Mouse (Mus musculus): ENCODE measurements around the gene Fadd. TPM values are rescaled to one million over a fixed set of nuclear protein-coding genes. Genes with fewer than 3 reads are reported as not detected.

Fadd gene
- polyA plus RNA-seq, 1 experiment from 2014 or later, result 8.0 TPM

DNA sequence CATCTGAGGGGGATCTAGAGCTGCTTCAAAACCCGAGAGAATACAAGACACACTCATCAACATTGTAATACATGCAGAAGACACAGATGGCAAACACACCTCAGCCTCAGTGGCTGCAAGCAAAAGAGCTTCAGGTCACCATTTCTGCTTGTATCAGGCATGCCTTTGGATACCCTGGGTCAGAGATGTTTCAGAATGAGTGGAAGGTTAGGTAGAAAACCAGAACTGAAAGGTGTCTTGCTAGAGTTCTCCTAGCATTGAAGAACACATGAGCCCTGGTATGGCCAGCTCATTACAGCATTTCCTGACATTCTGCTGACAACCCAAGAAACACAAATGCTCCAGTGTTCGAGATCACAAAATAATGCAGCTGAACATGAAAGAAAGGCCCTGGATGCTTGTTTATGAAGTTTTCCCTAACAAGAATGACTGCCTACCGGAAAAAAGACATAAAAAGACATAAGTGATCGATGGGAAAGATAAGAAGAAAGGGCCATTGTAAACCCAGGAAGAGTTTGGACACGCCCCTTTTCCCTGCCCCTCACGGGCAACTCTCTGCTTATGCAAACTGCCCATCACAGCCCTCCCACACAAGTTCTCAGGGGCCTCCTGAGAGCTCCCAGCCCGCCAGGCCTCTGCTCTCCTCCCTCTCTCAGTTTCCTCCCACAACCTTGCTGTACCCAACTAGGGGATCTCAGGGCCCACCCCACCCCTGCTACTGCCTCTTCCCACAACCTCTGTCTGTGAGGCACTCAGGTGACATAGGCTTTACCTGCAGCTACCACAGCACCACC, 50.5 kb downstream of the Fadd start:
- Histone ChIP-seq H3K4me2 (ENCODE audit: low read depth, low read length) (no peak overlapping the region), H3K4me3 (ENCODE audit: low read depth, low read length) (no peak overlapping the region), H3K9me3 (ENCODE audit: control insufficient read depth, low read length) (no peaks in the 10 kb centered on the region), H3K4me1 (ENCODE audit: control insufficient read depth, insufficient read depth, low read length) (peaks cover 7% of the 10 kb centered on the region; the same call in 1 of the 2 replicates), H3K9ac (ENCODE audit: low read depth, low read length) (no peak overlapping the region), H3K27ac (replicated peaks; ENCODE audit: low read depth, low read length) (no peak overlapping the region), H3K27me3 (replicated peaks; ENCODE audit: control insufficient read depth, insufficient read depth, low read length) (no peaks in the 10 kb centered on the region), H3K36me3 (ENCODE audit: control insufficient read depth, insufficient read depth, low read length) (no peaks in the 10 kb centered on the region)
- ATAC-seq (ENCODE audit: low read depth), result no peak
- 32% methylated on average over 7 of the region's 7 CpGs for WGBS
- DNase-seq (ENCODE audit: low spot score), result no peak

DNA sequence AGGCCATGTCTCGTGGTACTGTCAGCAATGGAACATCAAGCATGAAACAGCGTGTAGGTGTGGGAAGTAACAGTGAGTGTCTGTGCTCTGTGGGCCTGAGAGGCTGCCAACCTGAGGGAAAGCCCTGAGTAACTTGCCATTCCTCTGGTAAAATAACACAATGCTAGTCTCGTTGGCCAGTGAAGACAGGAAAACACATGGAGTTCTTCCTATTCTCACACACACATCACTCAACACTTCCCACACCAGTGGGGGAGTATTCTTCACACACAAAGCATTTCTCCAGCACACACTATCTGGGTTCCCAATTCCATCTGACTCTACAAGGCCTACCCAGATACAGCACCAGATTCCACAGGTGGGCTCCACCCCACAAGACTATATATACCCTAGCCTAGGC, 52.4 kb downstream of the Fadd start:
- 82% methylated on average over 3 of the region's 3 CpGs for WGBS
- Histone ChIP-seq H3K4me3 (ENCODE audit: low read depth, low read length) (no peak overlapping the region), H3K36me3 (ENCODE audit: control insufficient read depth, insufficient read depth, low read length) (no peaks in the 10 kb centered on the region), H3K27me3 (replicated peaks; ENCODE audit: control insufficient read depth, insufficient read depth, low read length) (no peaks in the 10 kb centered on the region), H3K4me2 (ENCODE audit: low read depth, low read length) (no peak overlapping the region), H3K9ac (ENCODE audit: low read depth, low read length) (no peak overlapping the region), H3K9me3 (ENCODE audit: control insufficient read depth, low read length) (no peaks in the 10 kb centered on the region), H3K4me1 (ENCODE audit: control insufficient read depth, insufficient read depth, low read length) (no peaks in the 10 kb centered on the region; the same call in 1 of the 2 replicates), H3K27ac (replicated peaks; ENCODE audit: low read depth, low read length) (no peak overlapping the region)
- DNase-seq (ENCODE audit: low spot score) (no peak), ATAC-seq (ENCODE audit: low read depth) (no peak)

- Histone ChIP-seq H3K9me3 (ENCODE audit: control insufficient read depth, low read length) (no peaks in the 10 kb centered on the region), H3K27me3 (replicated peaks; ENCODE audit: control insufficient read depth, insufficient read depth, low read length) (no peaks in the 10 kb centered on the region), H3K9ac (ENCODE audit: low read depth, low read length) (no peak overlapping the region), H3K4me1 (ENCODE audit: control insufficient read depth, insufficient read depth, low read length) (no peaks in the 10 kb centered on the region), H3K36me3 (ENCODE audit: control insufficient read depth, insufficient read depth, low read length) (no peaks in the 10 kb centered on the region), H3K4me2 (ENCODE audit: low read depth, low read length) (no peak overlapping the region), H3K4me3 (ENCODE audit: low read depth, low read length) (no peak overlapping the region), H3K27ac (replicated peaks; ENCODE audit: low read depth, low read length) (no peak overlapping the region)
- WGBS, result 32% methylated on average over 1 of the region's 1 CpGs
- DNase-seq (ENCODE audit: low spot score) (no peak), ATAC-seq (ENCODE audit: low read depth) (no peak)
Observed at GRCm38 (mm10) chr7:144527723-144528221, 54.5 kb downstream of the Fadd start.

Other genes starting within 250 kb of the Fadd start
- gene Cttn, start 111.5 kb downstream of the Fadd start, polyA plus RNA-seq (2014; fragmentation: Nextera tagmentation; extraction: Ambion mirVana), result 157 and 179 TPM in 2 replicates
- 38.6 and 39.6 TPM in 2 replicates for gene Ppfia1, start 28.7 kb downstream of the Fadd start, polyA plus RNA-seq (2014; fragmentation: Nextera tagmentation; extraction: Ambion mirVana)
- gene Ano1, start 169.5 kb upstream of the Fadd start, polyA plus RNA-seq (2014; fragmentation: Nextera tagmentation; extraction: Ambion mirVana), result 20.8 and 22.2 TPM in 2 replicates

Data from embryonic facial prominence, embryonic 14.5 days (tissue).